Mouse (Mus musculus): Measurements from ENCODE around the gene Mical3.

Gene Mical3

GRCm38 (mm10) chr6:121130773-121131172, at the start of gene Mical3:
Mical3 (minus strand) TSS chr6:121130999.
- peak; percentile 75 for DNase-seq

GRCm38 (mm10) chr6:121179846-121180245, 49.0 kb upstream of the Mical3 start:
- DNase-seq: no peak

GRCm38 (mm10) chr6:121178700-121179358, 48.0 kb upstream of the Mical3 start:
- DNase-seq: peak; percentile 55

- no peak for DNase-seq
These were observed 46.4 kb upstream of the Mical3 start for GRCm38 (mm10) chr6:121177118-121177708.

- no peak for DNase-seq
These were observed 45.9 kb upstream of the Mical3 start for GRCm38 (mm10) chr6:121176731-121177098.

GRCm38 (mm10) chr6:121176011-121176730, 45.4 kb upstream of the Mical3 start:
- DNase-seq: no peak

GRCm38 (mm10) chr6:121174761-121175160, 44.0 kb upstream of the Mical3 start:
- DNase-seq: no peak

- no peak for DNase-seq
These were observed 42.7 kb upstream of the Mical3 start for GRCm38 (mm10) chr6:121173471-121173870.

- no peak for DNase-seq
These were observed 40.3 kb upstream of the Mical3 start for GRCm38 (mm10) chr6:121171102-121171501.

GRCm38 (mm10) chr6:121167381-121167975, 36.7 kb upstream of the Mical3 start:
- DNase-seq: no peak

- DNase-seq: no peak
These were observed 35.3 kb upstream of the Mical3 start for GRCm38 (mm10) chr6:121166098-121166552.

- DNase-seq: no peak
These were observed 31.8 kb upstream of the Mical3 start for GRCm38 (mm10) chr6:121162616-121163015.

- no peak for DNase-seq
These were observed 29.3 kb upstream of the Mical3 start for GRCm38 (mm10) chr6:121160126-121160525.

GRCm38 (mm10) chr6:121159616-121160015, 28.8 kb upstream of the Mical3 start:
- no peak for DNase-seq

- DNase-seq: no peak
These were observed 25.2 kb upstream of the Mical3 start for GRCm38 (mm10) chr6:121156030-121156429.

- DNase-seq: no peak
These were observed 23.9 kb upstream of the Mical3 start for GRCm38 (mm10) chr6:121154451-121155300.

GRCm38 (mm10) chr6:121153177-121153576, 22.4 kb upstream of the Mical3 start:
- no peak for DNase-seq

- DNase-seq: peak; percentile 11
These were observed 20.9 kb upstream of the Mical3 start for GRCm38 (mm10) chr6:121151732-121152131.

GRCm38 (mm10) chr6:121150126-121150525, 19.3 kb upstream of the Mical3 start:
- no peak for DNase-seq

GRCm38 (mm10) chr6:121149420-121149819, 18.6 kb upstream of the Mical3 start:
- DNase-seq: no peak

- no peak for DNase-seq
These were observed 17.6 kb upstream of the Mical3 start for GRCm38 (mm10) chr6:121148360-121148759.

GRCm38 (mm10) chr6:121146798-121147197, 16.0 kb upstream of the Mical3 start:
- DNase-seq: no peak

GRCm38 (mm10) chr6:121145906-121146305, 15.1 kb upstream of the Mical3 start:
- DNase-seq: no peak
